Mouse (Mus musculus) adrenal gland, adult (tissue): ENCODE measurements around the gene Vps50.
A peak's percentile ranks its signal among the peaks of the same experiment; 100 is the strongest.
"Not testable (repeated sequence)": the region's sequence is repeated elsewhere in the genome, so short reads cannot be mapped to it uniquely, and the experiment has no call there.

Source experiments
- DNase-seq, 2 experiments: peaks; one replicate each; pipeline ENCODE4 v3.0.0; 2022 to 2023; ENCODE audit warnings: low spot score in 1 of 2; ENCODE audit not compliant: inconsistent age in 2 of 2

The Vps50 gene

GRCm38 (mm10) chr6:3531445-3531844 is 33.3 kb downstream of the Vps50 start:
- no peak for DNase-seq

DNA sequence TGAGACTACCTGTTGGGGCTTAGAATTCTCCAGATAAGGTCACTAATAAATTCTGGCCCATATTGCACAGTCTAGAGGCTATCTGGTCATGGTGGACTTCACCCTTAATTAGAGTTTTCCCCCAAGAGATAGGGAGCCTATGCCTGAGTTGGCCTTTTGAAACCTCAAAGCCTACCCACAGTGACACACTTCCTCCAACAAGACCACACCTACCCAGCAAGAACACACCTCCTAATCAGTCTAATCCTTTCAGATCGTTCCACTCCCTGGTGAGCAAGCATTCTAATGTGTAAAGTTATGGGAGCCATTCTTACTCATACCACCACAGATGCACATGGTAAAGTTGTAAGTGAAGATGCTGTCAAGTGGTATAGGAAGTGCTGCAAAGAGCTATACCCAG is 37.9 kb downstream of the Vps50 start:
- DNase-seq, result no peak

- DNase-seq, result no peak
Observed at GRCm38 (mm10) chr6:3539470-3539869, 41.3 kb downstream of the Vps50 start.

GRCm38 (mm10) chr6:3543862-3544261 is 45.7 kb downstream of the Vps50 start:
- no peak for DNase-seq

DNA sequence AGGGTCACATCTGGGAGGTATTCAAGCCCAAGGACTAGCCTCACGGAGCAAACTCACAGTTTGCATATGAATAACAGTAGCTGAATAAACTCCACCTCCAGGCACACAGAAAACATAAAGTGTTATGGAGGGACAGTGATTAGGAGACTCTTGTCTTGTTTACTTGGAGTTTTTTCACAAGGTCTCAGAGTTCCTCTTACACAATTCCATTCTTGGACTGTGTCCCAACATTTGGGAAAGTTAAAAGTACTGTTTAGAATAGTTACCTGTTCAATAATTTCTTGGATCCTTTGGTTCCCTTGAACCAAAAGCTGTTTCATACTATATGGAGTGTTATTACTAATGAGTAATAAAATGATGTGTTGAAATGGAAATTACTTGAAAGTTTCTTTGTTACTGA is 46.8 kb downstream of the Vps50 start:
- peak in 1 of 2 experiments; percentile 41 for DNase-seq

DNA sequence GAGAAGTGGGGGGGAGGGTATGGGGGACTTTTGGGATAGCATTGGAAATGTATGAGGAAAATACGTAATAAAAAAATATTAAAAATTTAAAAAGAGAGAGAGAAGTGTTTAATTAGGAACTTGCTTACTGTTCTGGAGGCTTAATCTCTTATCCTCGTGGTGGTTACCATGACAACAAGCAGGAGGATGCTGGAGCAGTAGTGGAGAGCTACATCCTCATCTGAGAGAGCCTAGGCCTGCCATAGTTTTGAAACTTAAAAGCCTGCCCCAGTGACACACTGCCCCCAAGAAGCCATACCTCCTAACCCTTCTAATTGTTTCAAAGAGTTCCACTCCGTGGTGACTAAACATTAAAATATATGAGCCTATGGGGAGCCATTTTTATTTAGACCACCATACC is 50.8 kb downstream of the Vps50 start:
- no peak for DNase-seq

- no peak for DNase-seq
Observed at GRCm38 (mm10) chr6:3549992-3550391, 51.8 kb downstream of the Vps50 start.

GRCm38 (mm10) chr6:3552681-3553080 is 54.5 kb downstream of the Vps50 start:
- not testable (repeated sequence) for DNase-seq

- DNase-seq, result no peak
Observed at GRCm38 (mm10) chr6:3557177-3557576, 59.0 kb downstream of the Vps50 start.

GRCm38 (mm10) chr6:3560009-3560408 is 61.8 kb downstream of the Vps50 start:
- no peak for DNase-seq

DNA sequence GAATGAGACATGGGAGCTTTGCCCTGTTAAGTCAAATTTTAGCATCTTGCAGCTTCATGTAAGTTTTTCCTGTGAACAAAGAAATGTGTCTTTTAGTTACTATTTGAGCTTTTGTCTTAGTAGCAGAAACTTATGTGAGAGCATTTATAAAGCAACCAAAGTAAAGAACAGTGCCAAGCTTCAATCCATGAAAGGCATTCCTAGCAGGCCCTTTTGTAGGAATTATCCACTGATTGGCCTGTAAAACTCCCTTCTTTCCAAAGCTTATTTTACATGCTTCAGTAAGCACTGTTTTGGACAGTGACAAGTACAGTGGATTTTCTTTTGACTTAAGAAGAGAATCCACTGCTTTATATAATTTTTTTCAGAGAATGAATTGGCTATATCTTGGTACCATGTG is 64.1 kb downstream of the Vps50 start:
- no peak for DNase-seq

DNA sequence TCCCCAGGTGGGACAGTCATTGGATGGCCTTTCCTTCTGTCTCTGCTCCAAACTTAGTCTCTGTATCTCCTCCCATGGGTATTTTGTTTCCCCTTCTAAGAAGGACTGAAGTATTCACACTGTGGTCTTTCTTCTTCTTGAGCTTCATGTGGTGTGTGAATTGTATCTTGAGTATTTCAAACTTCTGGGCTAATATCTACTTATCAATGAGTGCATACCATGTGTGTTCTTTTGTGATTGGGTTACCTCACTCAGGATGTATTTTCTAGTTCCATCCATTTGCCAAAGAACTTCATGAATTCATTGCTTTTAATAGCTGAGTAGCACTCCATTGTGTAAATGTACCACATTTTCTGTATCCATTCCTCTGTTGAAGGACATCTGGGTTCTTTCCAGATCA is 65.9 kb downstream of the Vps50 start:
- DNase-seq, result not testable (repeated sequence)

DNA sequence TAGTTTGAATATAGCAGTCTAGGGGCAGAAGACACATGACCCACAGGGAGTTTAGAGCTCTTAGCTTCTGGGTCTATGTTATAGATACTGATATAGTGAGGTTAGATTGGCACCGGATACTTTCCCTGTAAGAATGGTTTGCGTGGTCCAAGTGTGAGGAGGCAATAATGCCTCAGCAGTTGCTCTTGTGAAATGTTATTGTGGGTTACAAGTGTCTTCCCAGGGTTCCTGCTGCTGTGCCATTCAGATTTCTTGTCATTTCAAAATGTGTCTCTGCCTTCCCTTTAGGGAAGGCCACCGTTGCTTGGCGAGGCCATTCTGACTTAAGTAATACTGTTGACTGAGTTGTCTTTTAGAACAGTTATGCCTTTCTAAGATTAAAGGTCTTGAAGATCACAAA is 66.8 kb downstream of the Vps50 start:
- no peak for DNase-seq

GRCm38 (mm10) chr6:3565667-3566066 is 67.5 kb downstream of the Vps50 start:
- DNase-seq, result no peak

DNA sequence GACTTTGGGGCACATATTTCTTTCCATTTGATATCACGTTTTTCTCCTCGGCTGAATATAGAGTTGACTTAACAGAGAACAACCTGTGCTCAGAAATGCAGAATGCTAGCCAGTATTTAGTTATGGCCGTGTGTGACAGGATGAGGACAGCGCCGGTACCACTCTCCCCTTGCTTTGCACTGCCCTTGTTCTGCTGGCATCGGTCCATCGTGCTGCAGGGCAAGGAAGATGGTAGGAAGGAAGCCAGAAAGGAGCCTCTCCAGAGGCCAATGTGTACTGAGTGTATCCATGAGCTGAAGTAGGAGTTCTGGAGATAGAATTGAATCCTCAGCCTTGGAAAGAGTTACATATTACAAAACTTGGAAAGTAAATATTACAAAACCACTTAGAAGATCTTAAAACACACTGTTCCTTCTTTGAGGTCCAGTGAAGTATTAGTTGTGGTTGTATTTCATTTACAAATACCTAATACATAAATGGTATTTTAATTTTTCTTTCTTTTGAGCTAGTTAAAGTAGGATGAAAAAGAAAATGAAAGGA is 69.0 kb downstream of the Vps50 start:
- no peak for DNase-seq

GRCm38 (mm10) chr6:3572221-3572815 is 74.1 kb downstream of the Vps50 start:
- no peak for DNase-seq

DNA sequence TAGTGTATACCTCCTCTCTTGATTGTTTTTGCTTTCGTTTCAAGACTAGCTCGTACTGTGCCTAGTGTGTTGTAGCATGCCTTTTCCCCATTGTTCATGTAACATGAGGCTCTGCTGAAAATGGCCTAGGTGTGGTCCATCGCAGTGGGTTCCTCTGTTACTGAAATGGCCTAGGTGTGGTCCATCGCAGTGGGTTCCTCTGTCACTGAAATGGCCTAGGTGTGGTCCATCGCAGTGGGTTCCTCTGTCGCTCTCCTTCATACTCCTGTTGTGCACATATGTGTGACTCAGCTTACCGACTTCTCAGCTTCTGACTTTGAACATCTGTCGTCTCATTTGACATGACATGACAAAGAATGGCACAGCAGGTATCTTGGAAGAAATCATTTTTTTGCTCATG is 75.6 kb downstream of the Vps50 start:
- no peak for DNase-seq

- DNase-seq, result peak; percentile 60 to 79
Observed at GRCm38 (mm10) chr6:3585402-3585801, 87.2 kb downstream of the Vps50 start.

- no peak for DNase-seq
Observed at GRCm38 (mm10) chr6:3590289-3590904, 92.2 kb downstream of the Vps50 start.

DNA sequence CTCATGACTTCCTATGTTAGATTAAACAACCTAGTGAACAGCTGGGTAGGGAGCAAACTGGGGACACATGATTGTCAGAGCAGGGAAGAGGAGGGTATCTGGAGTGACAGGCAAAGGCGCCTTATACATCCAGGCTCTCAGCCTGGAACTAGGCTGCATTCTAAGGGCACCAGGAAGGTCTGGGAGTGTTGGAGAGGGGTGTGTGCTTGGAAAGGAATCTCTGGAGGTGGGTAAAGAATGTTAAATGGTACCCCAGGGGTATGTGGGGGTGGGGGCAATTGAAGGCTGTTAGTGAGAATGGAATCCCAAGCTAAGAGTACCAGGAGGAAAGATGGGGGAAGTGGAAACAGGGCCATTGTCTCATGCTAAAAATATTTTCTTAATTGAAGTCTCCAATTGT is 96.1 kb downstream of the Vps50 start:
- no peak for DNase-seq

DNA sequence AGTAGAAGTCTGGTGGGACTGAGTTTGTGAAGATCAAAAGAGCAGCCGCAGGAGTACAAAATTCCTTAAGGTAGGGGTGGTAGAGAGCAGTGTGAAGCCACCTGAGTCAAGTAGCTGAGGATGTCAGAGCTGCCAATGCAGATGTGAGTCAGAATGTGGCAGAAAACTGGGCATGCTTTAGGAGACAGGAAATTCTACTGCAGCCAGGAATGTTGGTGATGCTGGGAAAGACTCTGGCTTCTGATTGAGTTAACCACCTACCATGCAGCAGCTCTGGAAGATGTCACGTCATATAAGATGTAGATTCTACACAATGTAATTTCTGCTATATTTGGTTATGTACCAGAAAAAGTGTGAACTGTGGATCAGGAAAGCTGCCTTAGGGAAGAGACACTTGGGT is 114.6 kb downstream of the Vps50 start:
- DNase-seq, result no peak

- peak; percentile 33 to 78 for DNase-seq
Observed at GRCm38 (mm10) chr6:3620428-3621387, 122.5 kb downstream of the Vps50 start.
